In genomic region chr8:61387501-61387963, GRCm38 (mm10) we compare ENCODE assay signal across 9 mouse cellular contexts.
A peak's percentile ranks its signal among the peaks of the same experiment; 100 is the strongest.
DNase-seq lines count a peak whose midpoint lies in the region; ATAC-seq and TF ChIP-seq lines count a peak whose summit lies in the region.
"Had no signal": no experiment of that assay in that cellular context is flagged by ENCODE, and none has a peak within 500 bp of the region (broad histone marks: within the 10 kb centered on the region; RNA-seq: fewer than 3 reads in every experiment).

No protein-coding gene starts in this region.

- 49% methylated on average over 6 of the region's 6 CpGs for WGBS in liver, adult 2 months
- 18% methylated on average over 6 of the region's 6 CpGs for WGBS in forebrain, embryonic 12.5 days
- 46% methylated on average over 6 of the region's 6 CpGs for WGBS in limb, embryonic 13.5 days
- WGBS in neural tube, embryonic 15.5 days, result 26% methylated on average over 6 of the region's 6 CpGs

- H3K4me3 ChIP-seq in liver, adult 2 months (ENCODE audit: insufficient read depth, low read depth, low read length), result no peak overlapping the region
- H3K4me3 ChIP-seq in forebrain, embryonic 12.5 days (replicated peaks), result no peak overlapping the region
- no peak overlapping the region for H3K4me3 ChIP-seq in limb, embryonic 13.5 days
- H3K4me3 ChIP-seq in neural tube, embryonic 15.5 days (replicated peaks), result no peak overlapping the region

- H3K27ac ChIP-seq in liver, adult 2 months (replicated peaks; ENCODE audit: insufficient read depth, low read depth, low read length), result no peak overlapping the region
- H3K27ac ChIP-seq in forebrain, embryonic 12.5 days, result peak overlapping the region; percentile 88
- H3K27ac ChIP-seq in limb, embryonic 13.5 days, result peak overlapping the region; percentile 61; the same call in 1 of the 2 replicates
- peak overlapping the region; percentile 65 for H3K27ac ChIP-seq in neural tube, embryonic 15.5 days (replicated peaks)

- no peak overlapping the region for H3K9ac ChIP-seq in liver, adult 2 months (ENCODE audit: low read depth, low read length)
- H3K9ac ChIP-seq in forebrain, embryonic 12.5 days, result no peak overlapping the region; the same call in 1 of the 2 replicates
- no peak overlapping the region for H3K9ac ChIP-seq in limb, embryonic 13.5 days
- H3K9ac ChIP-seq in neural tube, embryonic 15.5 days (replicated peaks), result no peak overlapping the region
- H3K9ac ChIP-seq: lung, embryonic 14.5 days had no signal

- peaks cover 4% of the 10 kb centered on the region; the same call in 1 of the 2 replicates for H3K36me3 ChIP-seq in liver, adult 2 months (ENCODE audit: control insufficient read depth, insufficient read depth, low read length)
- H3K36me3 ChIP-seq in forebrain, embryonic 12.5 days (replicated peaks), result peaks cover 43% of the 10 kb centered on the region
- H3K36me3 ChIP-seq in limb, embryonic 13.5 days, result peaks cover 26% of the 10 kb centered on the region
- H3K36me3 ChIP-seq in neural tube, embryonic 15.5 days, result peaks cover 3% of the 10 kb centered on the region

- H3K27me3 ChIP-seq in liver, adult 2 months (ENCODE audit: control insufficient read depth, insufficient read depth, low read length), result no peaks in the 10 kb centered on the region
- no peaks in the 10 kb centered on the region for H3K27me3 ChIP-seq in forebrain, embryonic 12.5 days
- H3K27me3 ChIP-seq in limb, embryonic 13.5 days, result no peaks in the 10 kb centered on the region
- H3K27me3 ChIP-seq in neural tube, embryonic 15.5 days (replicated peaks), result no peaks in the 10 kb centered on the region

- H3K4me1 ChIP-seq in liver, adult 2 months (ENCODE audit: control insufficient read depth, insufficient read depth, low read length), result no peaks in the 10 kb centered on the region
- H3K4me1 ChIP-seq in forebrain, embryonic 12.5 days, result peaks cover 55% of the 10 kb centered on the region
- peaks cover 43% of the 10 kb centered on the region for H3K4me1 ChIP-seq in limb, embryonic 13.5 days
- peaks cover 37% of the 10 kb centered on the region for H3K4me1 ChIP-seq in neural tube, embryonic 15.5 days

- H3K79me2 ChIP-seq in liver, adult 2 months (ENCODE audit: control insufficient read depth, insufficient read depth, low read length), result no peaks in the 10 kb centered on the region

- no peak for TF ChIP-seq POLR2A in liver, adult 2 months (IDR thresholded peaks at IDR 0.05; ENCODE audit: extremely low read depth, insufficient read depth, low read length)

- no peaks in the 10 kb centered on the region for H3K9me3 ChIP-seq in forebrain, embryonic 12.5 days
- H3K9me3 ChIP-seq in limb, embryonic 13.5 days, result no peaks in the 10 kb centered on the region
- no peaks in the 10 kb centered on the region for H3K9me3 ChIP-seq in neural tube, embryonic 15.5 days (replicated peaks)

- DNase-seq in liver, adult 2 months (ENCODE audit: extremely low read depth, low read depth, low spot score), result peak; percentile 34
- no peak for DNase-seq in liver
- no peak for DNase-seq in cerebellum, adult 18-20 months
- DNase-seq in B cell, adult 2 months, result no peak
- DNase-seq in T-cell, adult 2 months (ENCODE audit: low spot score), result no peak
- DNase-seq: lung, embryonic 14.5 days had no signal

- TF ChIP-seq CTCF in liver, adult 2 months (IDR thresholded peaks at IDR 0.05; ENCODE audit: low read depth, low read length), result no peak

- peak; percentile 53 for ATAC-seq in forebrain, embryonic 12.5 days (ENCODE audit: low FRiP score)
- peak; percentile 4; the same call in 1 of the 2 replicates for ATAC-seq in limb, embryonic 13.5 days (ENCODE audit: low FRiP score, low read depth)
- peak; percentile 21; the same call in 1 of the 2 replicates for ATAC-seq in neural tube, embryonic 15.5 days (ENCODE audit: low FRiP score)

- H3K4me2 ChIP-seq in forebrain, embryonic 12.5 days, result peak overlapping the region; percentile 9; the same call in 1 of the 2 replicates
- no peak overlapping the region for H3K4me2 ChIP-seq in limb, embryonic 13.5 days (replicated peaks)
- no peak overlapping the region for H3K4me2 ChIP-seq in neural tube, embryonic 15.5 days
- H3K4me2 ChIP-seq: lung, embryonic 14.5 days had no signal
